Mouse (Mus musculus) spleen, embryonic (tissue): ENCODE data around the gene Thsd4.

Source experiments
- CTCF ChIA-PET: fragments of 350-600 bp; sonication (Branson Sonifier 250); formaldehyde crosslinking; loops from one replicate; lab custom pipeline; 2022; lab: Charles Lee

Thsd4 gene

DNA sequence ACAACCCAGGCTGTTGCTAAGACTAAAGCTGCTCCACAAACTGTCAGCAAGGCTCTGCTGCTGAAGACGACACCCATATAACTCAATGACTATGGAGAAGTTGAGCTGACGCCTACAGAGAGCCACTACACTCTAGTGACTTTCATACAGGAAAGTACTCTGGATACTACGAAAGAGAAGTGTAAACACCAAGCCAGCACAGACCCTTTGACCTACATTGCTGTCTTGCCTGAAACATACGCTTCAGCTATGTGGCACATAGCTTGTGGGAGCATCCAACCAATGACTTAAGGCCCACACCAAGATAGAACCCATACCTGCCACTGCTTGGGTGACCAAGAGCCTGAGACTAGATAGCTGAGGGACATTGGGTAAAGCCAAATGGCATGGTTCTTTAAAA is 141.3 kb downstream of the Thsd4 start:
- CTCF ChIA-PET, result no interaction called here

DNA sequence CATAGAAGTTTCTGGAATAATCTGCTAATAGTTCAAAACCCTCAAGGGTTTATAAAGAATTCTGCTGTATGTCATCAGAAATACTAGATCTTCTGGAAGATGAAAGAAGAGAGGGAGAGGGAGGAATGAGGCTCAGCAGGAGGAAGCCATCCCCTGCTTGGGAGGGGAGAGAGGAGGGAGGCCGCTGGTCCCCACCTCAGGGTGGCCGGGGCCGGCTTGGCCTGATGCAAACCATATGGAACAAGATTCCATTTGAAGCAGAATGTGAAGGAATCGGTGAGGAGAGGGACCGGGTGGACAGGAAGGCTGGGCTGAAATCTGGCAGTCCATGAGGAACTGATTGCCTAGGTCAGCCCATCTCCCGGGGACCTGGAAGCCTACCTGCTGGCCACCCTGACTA is 143.6 kb downstream of the Thsd4 start:
- CTCF ChIA-PET, result no interaction called here

DNA sequence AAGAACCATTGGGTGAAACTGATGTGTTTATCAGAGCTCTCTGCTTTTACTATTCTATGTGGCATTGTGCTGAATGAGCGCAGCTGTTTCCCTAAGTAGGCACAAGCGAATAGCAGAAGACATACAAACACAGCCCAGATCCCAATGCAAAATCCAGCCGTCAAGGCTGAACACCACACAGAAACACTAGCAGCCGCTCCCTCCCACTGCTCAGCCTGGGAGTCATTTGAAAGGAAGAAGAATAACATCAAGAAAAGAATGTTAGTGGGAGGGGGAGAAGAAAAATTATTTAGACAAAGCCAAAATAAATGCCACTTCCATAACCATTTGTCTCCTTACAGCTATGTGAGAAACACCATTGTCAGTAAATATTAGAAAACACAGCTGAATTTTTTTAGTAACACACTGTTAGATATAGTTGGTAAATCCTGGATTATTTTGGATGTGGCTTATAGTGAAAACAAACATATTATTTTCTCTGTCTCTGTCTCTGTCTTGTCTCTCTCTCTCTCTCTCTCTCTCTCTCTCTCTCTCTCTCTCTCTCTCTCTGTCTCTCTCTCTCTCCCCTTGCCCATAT is 148.6 kb downstream of the Thsd4 start:
- CTCF ChIA-PET, result no interaction called here

DNA sequence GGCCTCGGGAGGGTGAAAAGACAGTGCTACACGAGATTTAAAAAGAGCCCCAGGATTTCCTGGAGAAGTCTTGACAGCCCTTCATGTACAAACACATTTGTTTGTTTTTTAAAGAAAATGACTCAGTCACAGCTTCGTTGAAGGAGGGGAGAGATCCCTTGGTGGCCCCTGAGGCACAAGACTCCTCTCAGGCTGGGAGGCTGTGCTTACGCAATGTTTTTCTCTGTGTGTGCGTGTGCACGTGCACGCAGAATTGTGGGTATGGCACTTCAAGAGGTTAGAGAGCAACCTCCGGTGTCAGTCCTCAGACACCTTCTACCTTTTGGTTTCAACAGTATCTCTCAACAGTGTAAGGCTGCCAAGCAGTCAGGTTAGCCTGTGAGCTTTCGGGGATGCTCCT is 153.3 kb downstream of the Thsd4 start:
- CTCF ChIA-PET, result no interaction called here

DNA sequence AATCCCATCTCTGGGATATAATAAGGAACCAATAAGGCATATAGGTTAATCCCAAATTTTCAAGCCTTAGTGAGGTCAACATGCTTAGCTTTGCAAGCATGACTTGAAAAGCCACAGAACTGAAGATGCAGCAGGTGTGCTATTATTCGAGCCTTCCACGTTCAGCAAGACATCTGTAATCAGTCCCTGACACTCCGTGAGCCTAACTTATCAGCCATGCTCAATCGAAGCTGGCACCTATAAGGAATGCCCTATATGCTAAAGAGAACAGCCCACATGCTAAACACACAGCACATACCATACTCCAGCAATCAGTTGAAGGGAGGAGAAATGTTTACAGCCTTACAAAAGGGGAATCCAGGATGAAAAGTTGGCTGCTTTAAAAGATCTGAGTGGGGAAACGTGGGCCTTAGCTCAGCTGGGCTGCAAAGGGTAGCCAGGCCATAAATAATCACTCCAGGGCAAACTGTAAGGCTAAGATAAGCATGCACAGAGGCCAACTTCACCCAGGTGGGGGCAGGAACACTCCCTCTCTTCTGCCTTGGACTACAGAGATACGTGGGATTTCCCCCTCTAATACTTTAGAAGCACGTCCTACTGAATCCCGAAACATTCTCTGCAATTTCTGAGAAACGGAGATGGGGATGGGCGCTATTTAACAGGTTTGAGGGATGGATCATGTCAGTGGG is 154.1 kb downstream of the Thsd4 start:
- CTCF ChIA-PET, result no interaction called here

DNA sequence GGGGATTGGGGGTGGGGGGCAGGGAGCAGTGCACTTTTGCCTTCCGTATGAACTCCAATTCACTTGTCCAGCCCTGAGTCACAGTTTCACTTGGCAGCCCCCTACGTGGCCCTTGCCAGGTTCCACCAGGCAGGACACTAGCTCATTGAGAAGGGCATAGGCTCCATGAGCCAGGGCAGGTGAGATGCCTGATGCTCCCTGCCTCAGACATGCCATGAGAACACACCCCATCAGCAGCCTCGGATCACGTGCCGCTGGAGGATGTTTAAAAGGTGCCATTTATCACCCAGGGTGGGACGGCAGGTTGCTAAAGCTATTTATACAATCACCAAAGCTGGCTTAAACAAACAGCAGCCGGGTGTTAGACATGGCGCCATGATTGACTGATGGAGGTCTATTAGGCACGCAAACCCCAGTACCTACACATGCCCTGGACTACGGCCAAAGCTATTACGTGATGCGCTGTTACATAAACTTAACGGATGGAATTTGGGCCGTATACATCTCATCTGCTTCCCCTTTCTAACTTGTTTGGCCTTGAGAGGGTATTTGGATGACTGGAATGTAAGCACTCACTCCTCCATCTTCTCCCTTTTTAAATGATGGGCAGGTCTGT is 157.6 kb downstream of the Thsd4 start:
- CTCF ChIA-PET, result no interaction called here

DNA sequence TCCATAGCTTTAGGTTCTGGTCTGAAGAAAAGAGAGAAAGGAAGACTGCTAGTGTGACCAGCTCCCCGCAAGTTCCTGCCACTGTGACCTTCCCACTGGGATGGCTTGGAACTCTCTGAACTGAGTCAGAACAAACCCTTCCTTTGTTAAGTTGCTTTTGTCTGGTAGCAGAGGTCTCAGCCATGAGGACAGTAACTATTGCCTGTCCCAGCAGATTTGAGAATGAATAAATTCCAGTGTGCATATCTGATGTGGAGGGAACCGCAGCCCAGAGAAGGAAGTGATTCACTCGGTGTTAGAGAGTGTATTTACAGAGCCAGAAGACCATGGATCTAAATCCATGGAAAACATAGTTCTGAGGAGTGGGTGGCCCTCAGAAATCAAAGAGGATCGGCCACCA is 169.5 kb downstream of the Thsd4 start:
- CTCF ChIA-PET, result no interaction called here

DNA sequence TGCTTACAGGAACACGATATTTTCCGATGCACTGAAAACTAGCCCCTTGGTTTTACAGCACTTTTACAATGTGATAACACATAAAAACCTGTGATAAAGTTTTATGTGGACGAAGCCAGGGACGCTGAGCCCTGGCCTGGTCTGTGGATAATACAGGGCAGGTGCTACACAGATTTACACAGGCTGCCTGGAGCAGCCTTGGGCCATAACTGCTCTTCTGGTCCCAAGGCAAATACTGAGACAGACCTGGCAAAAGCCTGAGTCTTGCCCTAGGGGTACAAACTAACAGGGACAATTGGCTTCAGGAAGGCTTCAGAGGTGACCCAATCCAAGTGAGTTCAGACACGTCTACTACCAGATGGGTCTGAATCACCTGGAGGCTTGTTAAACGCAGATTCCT is 170.7 kb downstream of the Thsd4 start:
- CTCF ChIA-PET, result no interaction called here

DNA sequence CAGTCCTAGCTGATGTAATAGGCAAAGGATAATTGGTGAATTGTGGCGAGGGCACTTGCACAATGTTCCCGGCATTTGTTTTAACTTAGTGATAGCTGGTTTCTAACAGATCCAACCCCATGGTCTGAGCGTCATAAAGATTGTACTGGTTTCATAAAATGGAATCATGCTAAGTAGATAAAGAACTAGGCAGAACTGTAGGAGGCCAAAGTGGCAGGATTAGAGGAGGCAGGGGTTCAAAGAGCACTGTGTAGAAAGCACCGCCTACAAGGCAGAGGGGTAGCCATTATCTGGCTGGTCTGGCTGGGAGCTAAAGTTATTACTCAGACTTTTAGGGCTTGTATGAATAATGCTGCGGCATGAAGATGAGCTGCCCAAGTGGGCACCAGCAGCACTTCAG is 185.7 kb downstream of the Thsd4 start:
- CTCF ChIA-PET, result no interaction called here

DNA sequence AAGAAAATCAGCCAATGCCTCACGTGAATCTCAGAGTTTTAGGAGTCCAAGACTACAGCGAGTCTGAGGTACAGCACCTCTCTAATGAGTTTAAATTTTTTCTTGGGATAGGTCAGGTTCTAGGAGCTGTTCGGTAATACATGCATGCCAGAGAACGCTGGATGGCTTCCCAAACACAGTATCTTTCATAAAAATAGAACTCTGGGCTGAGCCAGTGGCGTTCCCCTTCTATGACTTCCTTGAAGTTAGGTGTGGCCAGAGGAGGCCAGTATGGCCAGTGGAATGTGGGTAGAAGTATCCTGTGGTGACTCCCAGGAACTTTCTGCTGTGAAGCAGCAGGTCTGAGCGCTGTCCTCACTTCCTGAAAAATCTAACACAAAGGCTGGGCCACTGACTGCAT is 186.4 kb downstream of the Thsd4 start:
- CTCF ChIA-PET, result no interaction called here

DNA sequence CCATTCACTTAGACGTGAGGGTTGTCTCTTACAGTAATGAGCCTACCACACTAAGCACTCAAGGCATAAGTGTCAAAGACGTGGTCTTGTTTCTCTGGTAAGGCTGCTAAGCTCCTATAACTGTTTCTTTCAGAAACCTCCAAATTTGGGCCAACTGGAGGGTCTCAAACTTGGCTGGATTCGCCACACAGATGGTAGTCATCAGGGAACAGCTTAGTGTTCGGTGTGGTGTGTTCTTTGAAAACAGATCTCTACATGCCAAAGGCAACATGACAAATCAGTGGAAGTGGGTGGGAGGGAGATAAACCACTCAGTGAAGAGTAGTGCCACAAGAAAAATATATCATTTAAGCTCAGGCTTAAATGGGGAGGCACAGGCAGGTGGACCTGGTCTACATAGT is 191.9 kb downstream of the Thsd4 start:
- CTCF ChIA-PET, result no interaction called here

DNA sequence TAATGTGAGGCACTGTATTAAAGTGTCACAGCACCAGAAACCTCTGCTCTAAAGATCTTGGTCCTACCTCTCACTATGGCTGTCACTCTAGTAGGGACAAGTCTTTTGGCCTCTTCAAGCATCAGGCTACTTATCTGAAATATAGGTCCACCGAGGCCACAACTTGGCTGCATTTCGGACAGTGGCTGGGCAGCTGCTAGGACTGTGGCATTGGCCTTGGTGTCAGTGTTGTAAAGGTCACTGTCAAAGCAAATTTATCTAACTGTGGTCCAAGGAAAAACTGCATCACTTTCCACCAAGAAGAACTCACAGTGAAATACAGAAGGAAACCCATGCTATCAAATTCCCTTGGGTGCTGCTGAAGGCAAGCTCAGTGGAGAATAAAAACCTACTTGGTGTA is 197.1 kb downstream of the Thsd4 start:
- CTCF ChIA-PET, result no interaction called here

DNA sequence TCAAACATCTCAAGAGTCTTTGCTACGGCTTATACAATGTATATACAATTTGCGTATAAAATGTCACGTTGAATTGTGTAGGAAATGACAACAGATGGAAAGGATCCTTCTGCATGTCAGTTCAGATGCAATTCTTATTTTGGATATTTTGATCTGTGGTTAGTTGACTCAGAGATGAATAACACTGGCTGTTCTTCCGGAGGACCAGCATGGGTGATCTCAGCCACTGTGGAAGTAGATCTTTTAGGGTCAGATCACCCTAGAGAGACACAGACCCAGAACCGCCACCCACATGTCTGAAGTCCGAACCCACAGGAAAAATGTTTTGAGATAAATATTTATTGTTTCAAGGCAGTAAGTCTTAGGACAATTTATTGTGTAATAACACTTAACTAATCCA is 198.4 kb downstream of the Thsd4 start:
- CTCF ChIA-PET, result no interaction called here

DNA sequence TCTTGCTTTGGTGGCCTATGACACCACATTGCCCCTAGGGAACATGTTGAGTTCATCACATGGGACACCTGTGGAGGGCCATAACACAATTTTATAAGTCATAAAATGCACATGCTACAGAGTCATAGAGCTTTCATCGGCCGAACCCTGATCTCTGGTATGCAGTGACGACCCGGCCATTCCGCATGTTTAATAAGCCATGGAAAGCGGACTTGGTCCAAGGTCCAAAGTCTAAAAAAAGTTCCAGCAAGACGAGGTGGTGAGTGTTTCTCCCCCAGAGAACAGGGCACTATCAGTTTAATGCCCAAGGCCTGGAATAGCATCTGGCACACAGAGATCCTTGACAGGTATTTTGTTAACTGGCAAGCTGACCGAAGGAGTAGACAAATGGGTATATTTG is 204.6 kb downstream of the Thsd4 start:
- CTCF ChIA-PET, result no interaction called here

DNA sequence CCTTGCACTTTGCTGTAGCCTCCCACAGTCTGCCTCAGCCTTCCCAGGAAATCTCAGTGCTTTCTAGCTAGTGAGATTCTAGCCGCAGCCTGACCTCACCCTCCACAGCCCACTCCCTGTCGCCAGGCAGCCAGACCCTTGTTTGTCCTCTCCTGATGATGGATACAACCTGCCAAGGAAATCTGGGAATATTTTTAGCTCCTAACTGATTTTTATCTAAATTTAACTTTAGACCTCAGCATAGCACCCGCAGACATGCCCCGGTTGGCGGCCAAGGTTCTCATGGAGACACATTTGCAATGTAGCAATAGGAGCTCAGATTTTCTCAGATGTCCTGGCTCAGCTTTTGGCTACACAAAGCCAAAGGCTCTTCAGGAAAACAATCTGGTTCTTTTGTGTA is 205.3 kb downstream of the Thsd4 start:
- CTCF ChIA-PET, result no interaction called here

DNA sequence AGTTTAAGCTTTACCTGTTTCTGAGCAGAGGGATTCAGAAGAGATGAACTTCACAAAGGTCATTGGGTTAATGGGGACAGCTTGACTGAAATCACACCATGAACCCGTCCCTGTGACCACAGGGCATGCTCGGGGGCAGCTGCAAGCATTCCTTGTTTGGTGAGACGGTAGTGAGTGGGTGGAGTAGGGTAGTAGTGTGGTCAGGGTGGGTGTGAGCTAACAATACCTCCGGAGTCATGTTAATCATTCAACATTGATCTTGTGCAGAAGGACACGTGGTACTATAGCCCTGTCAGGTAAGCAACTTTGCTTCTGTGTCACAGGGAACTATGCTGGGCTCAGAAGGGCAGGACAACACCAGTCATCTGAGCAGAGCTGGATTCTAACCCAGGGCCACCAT is 206.3 kb downstream of the Thsd4 start:
- CTCF ChIA-PET, result no interaction called here

DNA sequence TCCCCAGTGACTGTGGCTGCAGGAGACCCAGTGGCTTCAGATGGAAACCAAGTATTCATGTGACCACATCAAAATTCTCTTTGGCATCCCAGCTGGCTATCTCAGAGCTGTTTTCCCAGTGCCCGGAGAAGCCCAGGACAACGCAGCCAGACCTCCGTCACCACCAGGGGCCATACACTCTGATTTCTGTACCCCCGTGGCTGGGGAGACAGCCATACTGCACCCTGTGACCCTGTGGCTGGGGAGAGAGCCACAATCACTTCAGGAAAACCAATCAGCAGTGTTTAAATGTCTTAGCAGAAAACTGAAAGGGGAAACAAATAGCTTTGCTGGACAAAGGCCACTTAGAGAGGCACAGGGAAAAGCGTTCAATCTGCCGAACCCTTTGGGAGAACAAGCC is 208.2 kb downstream of the Thsd4 start:
- CTCF ChIA-PET, result no interaction called here

DNA sequence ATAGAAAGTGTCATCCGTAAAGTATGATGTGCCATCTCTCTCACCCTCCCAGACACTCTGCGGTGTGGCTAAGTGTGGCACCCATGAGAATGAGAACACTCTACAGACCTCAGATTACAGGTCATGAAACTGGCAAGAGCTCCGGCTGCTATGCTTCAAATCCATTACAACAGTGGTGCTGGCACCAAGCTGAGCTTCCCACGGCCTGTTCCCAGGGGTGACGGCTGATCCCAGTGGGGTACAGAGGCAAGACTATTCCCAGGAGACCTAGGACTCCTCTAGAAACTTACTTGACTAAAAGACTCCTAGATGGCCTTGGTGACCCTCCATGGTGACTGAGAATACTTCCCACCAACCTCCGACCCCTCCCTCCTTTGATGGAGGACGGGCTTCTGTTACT is 209.2 kb downstream of the Thsd4 start:
- CTCF ChIA-PET, result no interaction called here

DNA sequence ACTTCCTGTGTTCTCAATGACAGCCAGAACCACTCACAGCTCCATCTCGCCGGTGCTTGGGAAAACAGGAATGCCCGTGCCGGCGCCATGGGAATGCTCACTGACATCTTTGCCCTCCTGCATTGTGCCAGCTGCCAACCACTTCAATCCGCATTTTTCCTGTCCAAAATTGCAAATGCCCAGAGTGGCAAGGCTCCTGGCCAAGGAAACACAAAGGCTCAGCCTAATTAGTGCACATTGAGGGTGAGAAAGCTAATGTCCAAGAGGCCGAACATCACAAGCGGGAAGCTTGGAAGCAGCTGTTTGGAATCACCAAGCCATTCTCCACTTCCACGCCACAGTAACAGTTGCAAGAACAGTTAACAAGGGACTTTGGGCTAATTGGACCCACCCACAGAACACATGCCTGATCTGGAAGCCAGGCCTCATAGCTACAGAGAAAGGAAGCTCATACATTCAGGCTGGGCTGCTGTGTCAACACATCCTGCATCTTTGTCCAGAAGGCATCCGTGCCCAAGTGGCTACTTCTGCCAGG is 210.2 kb downstream of the Thsd4 start:
- CTCF ChIA-PET, result no interaction called here

DNA sequence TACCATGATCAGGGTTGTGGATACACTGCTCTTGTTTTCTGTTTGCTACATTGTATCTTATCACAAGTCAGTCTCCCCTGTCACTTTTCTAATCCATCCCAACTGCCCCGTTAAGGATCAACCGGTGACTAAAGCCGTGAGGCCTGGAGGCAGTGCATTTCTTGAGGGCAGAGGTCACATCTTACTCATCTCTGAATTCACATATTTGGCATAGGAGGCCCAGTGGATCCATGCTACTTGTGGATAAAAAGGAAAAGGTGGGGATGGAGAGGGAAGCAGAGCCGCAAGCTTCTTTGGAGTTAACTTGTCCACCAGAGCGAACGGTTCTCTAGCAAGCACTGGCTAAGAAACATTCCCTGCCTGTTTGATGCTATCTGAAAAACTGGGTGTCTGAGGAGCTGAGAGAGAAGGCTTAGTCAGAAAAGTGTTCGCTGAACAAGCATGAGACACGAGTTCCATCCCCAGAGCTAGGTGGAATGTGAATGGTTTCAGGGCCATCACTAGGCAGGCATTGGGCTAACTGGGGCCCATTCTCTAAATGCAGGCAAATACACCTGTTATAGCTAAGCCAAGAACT is 211.0 kb downstream of the Thsd4 start:
- CTCF ChIA-PET, result no interaction called here

DNA sequence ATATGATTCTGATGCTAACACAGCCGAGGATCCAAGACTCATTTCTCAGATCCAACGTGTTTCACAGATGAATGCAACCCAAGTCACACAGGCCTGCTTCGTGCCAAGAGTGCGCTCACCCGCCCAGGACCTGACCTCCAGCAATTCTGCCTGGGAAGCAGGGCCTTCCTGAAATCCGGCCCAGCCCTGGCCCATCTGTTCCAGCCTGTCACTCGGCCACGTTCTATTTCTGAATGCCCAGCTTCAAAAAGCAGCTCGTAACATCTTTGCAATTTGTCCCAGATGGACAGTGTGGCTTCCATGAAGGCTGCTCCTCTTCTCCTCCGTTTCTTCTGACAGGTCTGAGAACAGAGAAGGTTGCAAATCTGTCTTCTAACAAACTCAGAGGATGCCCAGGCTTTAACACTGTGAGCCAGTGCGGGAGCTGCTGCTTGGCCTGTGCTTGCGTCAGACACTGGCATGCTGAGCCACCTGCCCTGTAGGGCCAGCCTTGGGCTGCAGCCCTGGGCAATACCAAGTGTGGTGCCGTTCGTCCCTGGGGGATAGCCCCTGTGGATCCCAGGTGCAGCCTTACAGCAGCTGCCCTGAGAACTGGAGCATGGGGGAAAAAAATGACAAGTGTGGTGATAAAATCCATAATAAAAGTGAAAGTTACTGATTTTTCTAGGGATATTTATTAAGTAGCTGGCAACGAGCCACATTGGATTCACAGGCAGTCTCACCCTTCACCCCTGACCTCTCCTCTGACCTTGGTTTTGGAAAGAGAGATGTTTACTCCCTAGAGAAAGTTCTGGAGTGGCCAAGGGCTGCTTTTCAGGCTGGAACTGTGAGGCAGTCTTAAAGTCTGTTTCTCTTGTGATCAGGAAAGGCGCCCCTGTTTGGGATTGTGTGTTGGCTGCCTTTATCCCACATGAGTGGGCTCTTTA is 211.8 kb downstream of the Thsd4 start:
- CTCF ChIA-PET, result no interaction called here

DNA sequence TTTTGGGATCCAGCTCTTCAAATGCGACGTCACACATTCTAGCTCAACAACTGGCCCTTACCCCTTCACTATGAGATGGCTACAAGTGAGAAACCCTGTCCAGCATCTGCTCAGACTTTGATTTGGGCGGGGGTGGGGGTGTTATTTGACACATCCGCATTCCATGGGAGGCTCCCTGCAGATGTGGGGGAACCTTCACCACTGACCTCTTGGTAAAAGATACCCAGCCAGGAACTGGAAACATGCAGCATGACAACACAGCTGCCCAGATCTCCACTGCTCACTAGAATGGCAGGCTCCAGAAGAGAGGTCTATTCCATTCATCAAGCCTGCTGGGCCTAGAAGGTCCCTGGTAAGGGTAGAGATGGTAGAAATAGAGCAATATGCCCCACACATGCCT is 213.7 kb downstream of the Thsd4 start:
- CTCF ChIA-PET, result interaction anchor here (0.6 kb wide), 1 partner anchor 12 kb away, joined by 4 read pairs; no protein-coding TSS in a partner anchor
